Mouse (Mus musculus) MEL (cell line): ENCODE data around the gene Rxra.

ENCODE experiments used
- CTCF ChIP-seq, 3 experiments: IDR thresholded peaks in 2 of 3; conservative IDR thresholded peaks in 1 of 3; 2 replicates each; pipeline ENCODE4 v1.5.1; 2011 to 2012; ENCODE audit warnings: low read length in 3 of 3, low read depth in 2 of 3, mild to moderate bottlenecking in 2 of 3, improper control_type of control experiment in 1 of 3, inconsistent platforms in 1 of 3, mixed read lengths in 1 of 3, moderate library complexity in 1 of 3; ENCODE audit not compliant: control insufficient read depth in 1 of 3, insufficient read depth in 1 of 3, poor library complexity in 1 of 3, severe bottlenecking in 1 of 3
- ELF1 ChIP-seq: IDR thresholded peaks from 2 replicates; pipeline ENCODE4 v1.6.1; 2014; ENCODE audit warnings: low read depth, mild to moderate bottlenecking, inconsistent platforms, low read length, improper control_type of control experiment, moderate library complexity
- MYC ChIP-seq: IDR thresholded peaks from 2 replicates; pipeline ENCODE4 v1.6.1; 2011; ENCODE audit warnings: low read depth, mild to moderate bottlenecking, low read length, improper control_type of control experiment, moderate library complexity
- POLR2A ChIP-seq, 2 experiments: IDR thresholded peaks; 2 replicates each; pipeline ENCODE4 v1.6.1; 2011 to 2012; ENCODE audit warnings: low read length in 2 of 2, mild to moderate bottlenecking in 2 of 2, control low read depth in 1 of 2, improper control_type of control experiment in 1 of 2, low read depth in 1 of 2, moderate library complexity in 1 of 2; ENCODE audit not compliant: control insufficient read depth in 1 of 2, insufficient read depth in 1 of 2, poor library complexity in 1 of 2
- TAL1 ChIP-seq: IDR thresholded peaks from 2 replicates; pipeline ENCODE4 v1.6.1; 2012; ENCODE audit warnings: mild to moderate bottlenecking, inconsistent platforms, low read length, moderate library complexity, mixed read lengths

- no peak for TF ChIP-seq MYC
- TF ChIP-seq TAL1 = no peak
- no peak for TF ChIP-seq ELF1
- TF ChIP-seq POLR2A (IDR thresholded peaks at IDR 0.05; ENCODE audit: control insufficient read depth in 1 of 2, insufficient read depth in 1 of 2, low read depth in 1 of 2, low read length in 2 of 2, poor library complexity in 1 of 2) = no peak
- TF ChIP-seq CTCF (IDR thresholded peaks at IDR 0.05 in 2 of 3, conservative IDR thresholded peaks at IDR 0.05 in 1 of 3; ENCODE audit: control insufficient read depth in 1 of 3, insufficient read depth in 1 of 3, low read depth in 2 of 3, low read length in 3 of 3, poor library complexity in 1 of 3, severe bottlenecking in 1 of 3) = no peak
These were observed 26.0 kb downstream of the Rxra start for GRCm38 (mm10) chr2:27702283-27702682.
